Mouse (Mus musculus) small intestine, adult 2 months (tissue): ENCODE measurements at regions not wholly inside any gene's neighbourhood (a gene's known extent, or its start where the extent isn't known, plus 50 kb on each side); places are given as distances from the start of the nearest gene placed in this dataset.

Experiments used
- H3K27ac ChIP-seq: fragments of 200-500 bp; 2 replicates; pipeline ENCODE4 v1.5.1; 2012; ENCODE audit warnings: low read depth, low read length, control low read depth, inconsistent platforms; ENCODE audit not compliant: insufficient read depth
- H3K27me3 ChIP-seq: fragments of 200-500 bp; 2 replicates; pipeline ENCODE4 v1.6.1; 2012; ENCODE audit warnings: mild to moderate bottlenecking, moderate library complexity, low read length, inconsistent platforms; ENCODE audit not compliant: control insufficient read depth, insufficient read depth
- H3K36me3 ChIP-seq: fragments of 200-500 bp; 2 replicates; pipeline ENCODE4 v1.6.1; 2012; ENCODE audit warnings: mild to moderate bottlenecking, low read length, control low read depth, inconsistent platforms; ENCODE audit not compliant: control insufficient read depth, insufficient read depth
- H3K4me1 ChIP-seq: fragments of 200-500 bp; 2 replicates; pipeline ENCODE4 v1.6.1; 2012; ENCODE audit warnings: low read length, inconsistent platforms, mixed read lengths; ENCODE audit not compliant: control insufficient read depth, insufficient read depth, insufficient read length
- H3K4me3 ChIP-seq: fragments of 200-500 bp; 2 replicates; pipeline ENCODE4 v1.5.1; 2012; ENCODE audit warnings: low read depth, mild to moderate bottlenecking, control low read depth, inconsistent platforms, low read length, moderate library complexity
- CTCF ChIP-seq: fragments of 200-500 bp; IDR thresholded peaks from 2 replicates; pipeline ENCODE4 v1.5.1; 2012; ENCODE audit warnings: low read depth, mild to moderate bottlenecking, control low read depth, inconsistent platforms, low read length, moderate library complexity, mixed read lengths; ENCODE audit not compliant: insufficient replicate concordance, insufficient read length; ENCODE audit errors: extremely low read depth
- POLR2A ChIP-seq: fragments of 200-500 bp; IDR thresholded peaks from 2 replicates; pipeline ENCODE4 v1.6.1; 2012; ENCODE audit warnings: low read depth, mild to moderate bottlenecking, control low read depth, inconsistent platforms, low read length, moderate library complexity
- WGBS: fragments of 180-500 bp; shearing (Covaris S2); methylation state at CpG from one replicate; pipeline ENCODE4 v1.1.7; 2018; 5-methylcytosine and 5-hydroxymethylcytosine counted together

GRCm38 (mm10) chr4:124265527-124265926 lies 345.1 kb downstream of the 3100002H09Rik start:
- TF ChIP-seq POLR2A (no peak), CTCF (no peak)
- H3K27me3 ChIP-seq: no peaks in the 10 kb centered on the region
- H3K4me1 ChIP-seq: no peaks in the 10 kb centered on the region
- H3K36me3 ChIP-seq: no peaks in the 10 kb centered on the region
- H3K27ac ChIP-seq: no peak overlapping the region
- H3K4me3 ChIP-seq: no peak overlapping the region
- WGBS: 77% methylated on average over 15 of the region's 15 CpGs

- WGBS: 37% methylated on average over 9 of the region's 9 CpGs
- TF ChIP-seq POLR2A (no peak), CTCF (no peak)
- Histone ChIP-seq H3K27me3 (no peaks in the 10 kb centered on the region), H3K36me3 (no peaks in the 10 kb centered on the region), H3K27ac (no peak overlapping the region), H3K4me1 (no peaks in the 10 kb centered on the region), H3K4me3 (no peak overlapping the region)
Measured at GRCm38 (mm10) chr4:124257006-124257405, 339.2 kb upstream of the 4930535I16Rik start.

DNA sequence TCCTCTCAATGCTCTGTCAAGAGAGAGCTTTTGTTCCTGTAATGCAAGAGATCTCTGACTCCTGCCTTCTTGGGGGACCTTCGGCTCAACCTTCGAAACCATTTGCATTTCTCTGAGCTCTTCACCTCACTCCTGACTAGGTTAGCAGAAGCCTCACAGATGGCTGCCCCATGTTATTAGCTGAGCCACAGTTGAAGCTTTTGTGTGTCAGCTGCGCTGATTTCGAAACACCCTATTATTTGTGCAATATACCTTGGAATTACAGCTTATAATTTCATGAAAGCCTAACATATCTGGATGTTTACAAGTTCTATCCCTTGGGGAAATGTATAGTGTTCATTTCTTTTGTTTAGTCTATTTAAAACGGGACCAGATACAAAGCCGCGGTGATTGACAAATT lies 338.7 kb upstream of the 4930535I16Rik start:
- no peaks in the 10 kb centered on the region for H3K4me1 ChIP-seq
- 76% methylated on average over 7 of the region's 7 CpGs for WGBS
- TF ChIP-seq POLR2A (no peak), CTCF (no peak)
- no peaks in the 10 kb centered on the region for H3K27me3 ChIP-seq
- H3K4me3 ChIP-seq: no peak overlapping the region
- H3K27ac ChIP-seq: no peak overlapping the region
- no peaks in the 10 kb centered on the region for H3K36me3 ChIP-seq

DNA sequence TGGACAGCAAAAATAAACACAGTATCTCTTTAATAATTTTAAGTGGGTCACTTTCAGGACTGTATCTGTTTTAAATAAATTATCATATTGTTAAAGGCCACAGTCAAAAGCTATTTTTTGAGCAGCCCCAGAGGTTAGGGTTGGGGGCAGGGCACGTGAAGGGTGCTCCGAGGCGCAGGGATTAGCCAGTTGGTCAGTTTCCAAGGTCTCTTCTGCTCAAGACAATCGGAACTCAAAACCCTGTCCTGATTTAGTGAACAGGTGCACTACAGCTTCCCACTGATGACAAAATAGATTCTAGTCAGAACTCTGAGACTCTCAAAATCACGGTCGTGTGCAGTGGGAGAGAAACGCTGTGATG lies 337.3 kb upstream of the 4930535I16Rik start:
- 72% methylated on average over 7 of the region's 7 CpGs for WGBS
- Histone ChIP-seq H3K27me3 (no peaks in the 10 kb centered on the region), H3K4me1 (no peaks in the 10 kb centered on the region), H3K4me3 (no peak overlapping the region), H3K27ac (no peak overlapping the region), H3K36me3 (no peaks in the 10 kb centered on the region)
- no peak for TF ChIP-seq CTCF
- no peak for TF ChIP-seq POLR2A

GRCm38 (mm10) chr4:124254446-124255182 lies 336.8 kb upstream of the 4930535I16Rik start:
- TF ChIP-seq CTCF: no peak
- TF ChIP-seq POLR2A: no peak
- H3K36me3 ChIP-seq: no peaks in the 10 kb centered on the region
- no peaks in the 10 kb centered on the region for H3K27me3 ChIP-seq
- H3K4me3 ChIP-seq: no peak overlapping the region
- no peak overlapping the region for H3K27ac ChIP-seq
- WGBS: 65% methylated on average over 22 of the region's 22 CpGs
- no peaks in the 10 kb centered on the region for H3K4me1 ChIP-seq

GRCm38 (mm10) chr4:124241600-124241999 lies 323.8 kb upstream of the 4930535I16Rik start:
- no peaks in the 10 kb centered on the region for H3K27me3 ChIP-seq
- H3K36me3 ChIP-seq: no peaks in the 10 kb centered on the region
- TF ChIP-seq CTCF (no peak), POLR2A (no peak)
- no peak overlapping the region for H3K27ac ChIP-seq
- H3K4me3 ChIP-seq: no peak overlapping the region
- WGBS: 24% methylated on average over 13 of the region's 13 CpGs
- H3K4me1 ChIP-seq: no peaks in the 10 kb centered on the region

DNA sequence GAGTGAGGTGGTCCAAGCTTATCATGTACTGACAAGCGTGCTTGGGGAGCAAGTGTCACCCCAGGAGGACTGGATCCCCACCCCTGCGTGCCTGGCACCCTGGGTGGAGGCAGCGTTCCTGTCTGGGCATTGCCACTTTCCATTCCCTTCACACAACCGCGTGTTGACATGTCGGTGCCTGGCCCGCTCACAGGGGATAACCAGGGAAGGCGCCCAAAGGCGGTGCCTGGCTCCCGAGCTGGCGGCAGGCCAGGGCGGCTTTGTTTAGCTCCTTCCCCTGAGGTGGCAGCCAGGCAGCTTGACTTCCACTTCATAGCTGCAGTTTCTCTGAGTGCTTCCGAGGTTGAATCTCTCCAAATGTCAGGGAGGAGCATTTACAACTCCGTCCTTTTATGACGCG lies 318.7 kb upstream of the 4930535I16Rik start:
- Histone ChIP-seq H3K36me3 (no peaks in the 10 kb centered on the region), H3K27me3 (no peaks in the 10 kb centered on the region), H3K4me3 (no peak overlapping the region), H3K27ac (no peak overlapping the region), H3K4me1 (no peaks in the 10 kb centered on the region)
- WGBS: 45% methylated on average over 16 of the region's 16 CpGs
- TF ChIP-seq CTCF: no peak
- TF ChIP-seq POLR2A: no peak

- no peaks in the 10 kb centered on the region for H3K27me3 ChIP-seq
- 13% methylated on average over 17 of the region's 17 CpGs for WGBS
- H3K36me3 ChIP-seq: no peaks in the 10 kb centered on the region
- no peaks in the 10 kb centered on the region for H3K4me1 ChIP-seq
- TF ChIP-seq POLR2A: no peak
- peak; percentile 58; the same call in 1 of the 2 replicates for TF ChIP-seq CTCF
- no peak overlapping the region for H3K27ac ChIP-seq
- H3K4me3 ChIP-seq: no peak overlapping the region
Measured at GRCm38 (mm10) chr4:124228537-124228936, 310.7 kb upstream of the 4930535I16Rik start.
